Mouse (Mus musculus) forelimb bud, embryonic 11.5 days (tissue): ENCODE measurements around the gene Ccdc6.
A peak's percentile ranks its signal among the peaks of the same experiment; 100 is the strongest.

Experiments
- DNase-seq: peaks from one replicate; pipeline ENCODE4 v3.0.0-alpha.2; 2012; ENCODE audit warnings: low read depth, low spot score

Ccdc6 gene

DNA sequence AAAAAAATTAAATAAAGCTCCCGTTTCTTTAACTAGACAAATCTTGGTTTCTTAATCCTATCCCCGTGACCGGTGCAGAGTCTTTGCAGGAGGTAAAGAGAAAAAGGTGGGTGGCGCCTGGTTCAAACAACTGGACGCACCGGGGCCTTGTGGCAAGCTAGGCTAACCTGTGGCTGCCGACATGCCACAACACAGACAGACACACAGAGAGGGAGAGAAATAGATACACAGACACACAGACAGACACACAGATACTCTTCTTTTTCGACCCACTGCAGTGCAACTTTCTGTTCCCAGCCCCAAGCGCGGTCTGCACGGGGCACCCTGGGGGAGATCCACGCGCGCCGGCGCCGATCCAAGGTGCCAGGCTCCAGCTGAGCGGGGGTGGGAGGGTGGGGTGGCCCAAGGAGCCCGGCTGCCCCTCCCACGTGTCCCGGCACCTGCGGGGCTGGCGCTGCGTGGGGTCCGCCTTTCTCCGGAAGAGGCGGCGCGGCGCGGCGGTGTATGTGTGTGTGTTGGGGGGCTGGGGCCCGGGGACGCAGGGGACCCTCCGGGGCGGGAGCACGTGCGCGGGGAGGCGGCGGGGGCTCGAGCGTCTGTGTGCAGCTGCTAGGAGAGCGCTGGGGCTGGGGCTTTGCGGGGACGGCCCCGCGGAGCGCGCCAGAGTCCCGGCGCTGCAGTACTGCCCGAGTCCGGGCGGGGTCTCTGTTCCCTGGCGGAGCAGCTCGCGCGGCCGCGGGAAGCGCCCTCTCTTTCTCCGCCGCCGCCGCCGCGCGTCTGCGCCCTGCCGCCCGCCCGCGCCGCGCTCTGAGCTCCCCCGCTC, at the start of gene Ccdc6:
Ccdc6 (plus strand) TSS at position 756 of the 823 bp plus-strand sequence.
- DNase-seq = peak; percentile 76

GRCm38 (mm10) chr10:70049771-70050170, 47.1 kb upstream of the Ccdc6 start:
- no peak for DNase-seq

DNA sequence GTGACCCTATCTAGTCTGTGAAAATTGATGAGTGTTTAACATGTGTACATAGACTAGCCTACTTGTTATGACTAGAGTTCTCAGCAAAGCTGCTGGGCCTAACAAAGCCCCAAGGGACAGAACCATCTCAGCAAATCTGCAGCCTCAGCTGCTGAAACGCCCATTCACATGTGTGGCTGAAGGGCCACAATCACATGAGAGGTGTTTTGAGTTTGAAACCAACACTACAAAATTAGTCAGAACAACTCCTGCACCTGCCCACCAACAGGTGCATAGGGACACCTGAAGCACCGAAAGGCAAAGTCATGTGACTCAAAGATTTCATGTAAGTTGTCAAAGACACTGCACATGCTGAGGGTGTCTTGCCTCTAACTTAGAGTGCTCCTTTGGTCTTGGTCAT, 41.6 kb upstream of the Ccdc6 start:
- DNase-seq = no peak

DNA sequence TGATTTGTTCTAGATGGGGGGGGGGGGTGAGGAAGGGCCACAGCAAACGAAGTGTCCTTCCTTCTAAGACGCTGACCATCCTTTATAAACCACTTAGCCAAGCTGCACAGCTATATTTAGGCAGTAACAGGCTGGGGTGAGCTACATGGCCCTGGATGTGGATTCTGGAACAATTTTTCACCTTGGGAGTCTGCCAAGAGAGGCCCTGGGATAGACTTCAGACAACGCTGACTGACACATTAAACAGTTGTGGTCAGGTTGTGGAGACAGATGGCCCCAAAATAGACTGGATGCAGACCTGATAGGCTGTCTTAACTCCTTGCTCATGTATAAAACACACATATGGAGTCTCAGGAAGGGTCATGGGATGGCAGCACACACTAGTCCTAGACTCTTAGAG, 39.9 kb upstream of the Ccdc6 start:
- DNase-seq = no peak

- DNase-seq = no peak
Observed at GRCm38 (mm10) chr10:70060021-70060688, 36.8 kb upstream of the Ccdc6 start.

DNA sequence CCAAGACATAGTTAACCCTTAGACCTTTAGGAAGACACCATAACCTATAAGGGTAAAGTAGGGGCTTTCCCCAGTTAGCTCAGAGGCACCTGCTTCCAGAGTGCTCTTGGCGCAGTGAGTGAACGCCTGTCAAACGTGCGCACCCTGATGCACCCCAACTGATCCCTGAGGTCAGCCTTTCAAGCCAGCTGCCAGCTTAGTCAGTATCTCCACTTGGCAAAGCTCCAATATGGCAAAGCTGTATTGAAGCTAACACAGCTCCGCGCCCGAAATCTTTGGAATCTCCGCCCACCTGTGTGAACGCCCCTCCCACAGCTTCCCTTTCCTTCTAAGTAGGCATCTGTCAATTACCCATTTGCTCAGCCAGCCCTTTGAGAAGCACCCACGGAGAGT, 36.2 kb upstream of the Ccdc6 start:
- no peak for DNase-seq

DNA sequence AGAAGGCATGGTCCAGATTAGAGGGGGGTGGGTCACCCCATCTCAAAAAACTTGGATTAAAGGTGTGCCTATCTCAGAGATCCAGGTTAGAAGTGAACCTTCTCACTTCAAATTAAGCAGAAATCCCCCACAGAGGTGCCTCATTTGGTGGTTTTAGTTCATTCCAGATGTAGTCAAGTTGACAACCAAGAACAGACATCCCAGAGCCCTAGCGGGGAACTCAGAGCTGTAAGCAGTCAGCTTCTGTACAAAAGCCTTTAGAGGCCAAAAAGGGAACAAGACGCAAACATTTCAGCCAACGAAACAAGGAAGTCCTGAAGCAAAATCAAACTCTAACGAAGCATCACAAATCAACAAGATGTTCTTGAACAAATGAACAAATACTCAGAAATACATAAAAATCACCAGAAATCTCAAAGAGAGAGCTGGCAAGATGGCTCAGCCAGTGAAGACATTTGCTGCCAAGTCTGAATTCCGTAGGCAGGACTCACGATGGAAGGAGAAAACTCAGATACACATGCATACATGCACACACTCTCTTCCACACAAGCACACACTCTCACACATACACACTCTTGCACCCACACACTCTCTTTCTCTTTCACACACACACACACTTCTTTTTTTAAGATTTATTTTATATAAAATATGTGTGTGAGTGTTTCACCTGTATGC, 32.9 kb upstream of the Ccdc6 start:
- no peak for DNase-seq

DNA sequence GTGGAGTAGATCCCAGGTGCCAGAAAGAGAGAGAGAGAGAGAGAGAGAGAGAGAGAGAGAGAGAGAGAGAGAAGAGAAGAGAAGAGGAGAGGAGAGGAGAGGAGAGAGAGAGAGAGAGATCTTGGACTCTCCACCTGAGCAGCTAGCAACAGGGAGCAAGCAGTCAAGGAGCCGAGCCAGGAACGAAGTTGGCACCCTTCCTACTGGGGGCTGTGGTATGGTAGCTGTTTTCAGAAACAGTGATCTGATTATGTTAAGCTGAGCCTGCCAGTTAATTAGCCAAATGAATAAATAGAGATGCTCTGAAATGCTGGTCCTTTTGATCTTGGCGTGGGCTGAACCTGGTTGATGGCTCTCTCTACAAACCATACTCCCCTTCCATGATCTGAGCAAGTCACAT, 31.7 kb upstream of the Ccdc6 start:
- no peak for DNase-seq

- DNase-seq = no peak
Observed at GRCm38 (mm10) chr10:70066497-70067168, 30.3 kb upstream of the Ccdc6 start.

GRCm38 (mm10) chr10:70067169-70068115, 29.5 kb upstream of the Ccdc6 start:
- no peak for DNase-seq

DNA sequence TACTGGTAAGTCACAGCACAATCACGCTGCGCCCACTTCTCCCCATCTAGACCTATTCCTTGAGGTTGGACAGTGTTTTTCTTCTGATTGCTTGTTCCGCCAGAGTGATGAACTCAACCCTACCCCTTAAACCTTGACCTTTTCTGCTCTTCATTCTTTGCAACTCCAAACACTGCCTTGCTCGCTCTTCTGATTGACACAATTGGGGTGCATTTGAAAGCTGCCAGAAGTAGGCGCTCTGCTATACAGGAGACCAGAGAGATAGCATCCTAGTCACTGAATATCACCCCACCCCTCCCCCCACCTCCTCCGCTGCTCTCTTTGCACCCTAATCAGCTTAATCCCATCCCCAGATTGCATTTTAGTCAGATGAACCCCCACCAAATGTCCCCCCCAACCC, 27.6 kb upstream of the Ccdc6 start:
- no peak for DNase-seq

DNA sequence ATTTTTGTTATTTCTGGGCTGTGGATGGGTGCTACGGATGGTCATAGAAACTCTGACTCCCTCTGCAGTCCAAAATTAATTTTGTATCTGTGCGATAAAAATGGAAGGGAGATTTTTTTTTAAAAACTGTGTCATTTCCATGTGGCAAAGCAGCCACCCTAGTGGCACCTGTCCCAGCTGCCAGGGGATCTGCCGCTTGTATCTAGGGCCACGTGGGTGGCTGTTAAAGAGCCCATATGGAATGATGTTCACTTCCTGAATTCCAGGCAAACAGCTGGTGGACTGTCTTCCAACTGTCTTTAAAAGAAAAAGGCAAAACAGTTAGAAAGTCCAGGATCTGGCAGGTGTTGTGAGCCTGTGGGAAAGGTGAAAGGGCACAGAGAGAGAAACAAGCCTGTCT, 25.6 kb upstream of the Ccdc6 start:
- no peak for DNase-seq

DNA sequence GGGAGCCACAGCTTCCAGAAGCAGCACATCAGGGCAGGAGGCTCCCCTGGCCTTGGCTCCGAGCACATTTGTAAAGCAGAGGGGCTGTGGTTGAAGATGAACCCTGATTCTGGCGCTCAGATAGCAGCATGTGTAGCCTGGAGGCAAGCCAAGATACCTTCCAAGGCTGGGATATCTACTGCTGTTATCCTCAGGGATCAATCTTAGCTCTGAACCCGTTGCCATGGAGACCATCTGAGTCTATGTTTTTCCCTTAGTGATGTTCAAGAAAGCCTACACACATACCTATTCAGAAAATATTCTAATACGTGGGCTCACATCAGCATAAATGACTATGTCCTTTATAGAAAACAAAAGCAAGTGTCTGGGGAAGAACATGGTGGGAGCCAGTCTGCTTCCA, 19.5 kb upstream of the Ccdc6 start:
- no peak for DNase-seq

- DNase-seq = no peak
Observed at GRCm38 (mm10) chr10:70080908-70081307, 16.0 kb upstream of the Ccdc6 start.

DNA sequence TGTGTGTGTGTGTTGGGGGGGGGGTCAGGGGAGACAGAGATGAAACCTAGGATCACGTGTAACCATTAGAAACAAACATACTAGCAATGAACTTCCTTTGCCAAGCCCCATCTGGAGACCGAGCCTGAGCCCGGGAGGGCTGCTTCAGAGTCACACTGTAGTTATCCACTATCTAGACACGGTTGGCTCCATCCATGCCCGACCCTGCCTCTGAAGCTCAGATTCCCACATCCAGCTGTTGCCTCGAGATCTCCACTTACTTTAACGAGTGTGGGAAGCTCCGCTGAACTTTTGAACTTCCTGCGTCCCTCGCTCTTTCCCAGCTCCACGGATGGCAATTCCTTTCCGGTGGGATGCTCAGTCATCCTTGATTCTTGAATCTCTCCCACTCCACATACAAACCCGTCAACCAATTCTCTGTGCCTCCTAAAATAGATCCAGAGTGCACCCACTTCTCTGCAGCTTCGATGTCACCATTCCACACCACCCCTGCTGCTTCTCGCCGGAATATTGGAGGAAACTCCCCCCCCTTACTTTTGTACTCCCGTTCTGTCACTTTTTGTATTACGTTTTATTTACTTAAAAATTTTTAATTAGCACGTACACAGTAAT, 15.3 kb upstream of the Ccdc6 start:
- no peak for DNase-seq

GRCm38 (mm10) chr10:70083241-70083640, 13.7 kb upstream of the Ccdc6 start:
- no peak for DNase-seq

DNA sequence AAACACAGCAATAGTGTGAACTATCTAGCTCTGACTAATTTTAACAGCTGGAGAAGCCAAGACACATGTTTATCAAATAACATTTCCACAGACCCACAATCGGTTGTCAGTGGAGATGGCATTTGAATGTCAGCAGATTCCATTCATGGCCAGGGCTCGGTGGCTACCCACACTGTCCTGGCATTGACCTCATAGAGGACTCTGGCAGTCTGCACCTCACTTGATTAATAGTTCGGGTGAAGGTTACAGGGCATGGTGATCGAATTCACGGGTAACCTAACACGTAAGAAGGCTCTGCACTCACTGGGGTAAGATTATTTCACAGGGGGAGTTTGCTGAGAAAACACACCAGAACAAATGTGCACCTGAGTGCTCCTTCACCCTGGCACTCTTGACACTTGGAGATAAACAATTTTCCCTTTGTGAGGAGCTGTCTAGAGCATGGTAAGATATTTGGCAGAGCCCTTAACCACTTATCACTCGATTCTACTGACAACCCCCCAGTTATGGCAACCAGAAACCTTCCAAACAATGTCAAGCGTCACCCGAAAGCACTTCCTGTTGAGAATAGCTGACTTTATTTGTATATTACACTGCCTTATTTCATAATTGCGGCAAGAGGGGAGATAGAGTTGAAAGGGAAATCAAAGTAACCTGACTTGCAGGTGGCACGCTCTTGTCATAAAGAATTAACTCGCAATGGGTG, 11.5 kb upstream of the Ccdc6 start:
- no peak for DNase-seq

DNA sequence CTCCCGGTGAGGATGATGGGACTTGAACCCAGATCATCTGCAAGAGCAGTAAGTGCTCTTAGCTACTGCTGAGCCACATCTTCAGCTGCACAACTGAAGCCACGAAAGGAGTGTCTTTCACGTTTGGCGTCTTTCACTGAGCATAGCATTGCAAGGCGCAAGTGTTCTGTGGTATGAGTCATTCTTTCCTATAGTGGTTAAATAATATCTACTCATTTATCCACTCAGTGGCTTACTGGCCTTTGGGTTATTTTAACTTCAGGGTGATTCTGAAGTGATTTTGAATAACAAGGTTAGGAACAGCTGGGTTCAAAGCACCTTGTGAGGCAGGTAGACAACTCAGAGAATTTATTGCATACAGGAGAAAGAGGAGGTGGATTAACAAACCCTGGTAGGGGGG, 8.1 kb upstream of the Ccdc6 start:
- DNase-seq = no peak

GRCm38 (mm10) chr10:70091876-70092462, 5.0 kb upstream of the Ccdc6 start:
- DNase-seq = no peak

DNA sequence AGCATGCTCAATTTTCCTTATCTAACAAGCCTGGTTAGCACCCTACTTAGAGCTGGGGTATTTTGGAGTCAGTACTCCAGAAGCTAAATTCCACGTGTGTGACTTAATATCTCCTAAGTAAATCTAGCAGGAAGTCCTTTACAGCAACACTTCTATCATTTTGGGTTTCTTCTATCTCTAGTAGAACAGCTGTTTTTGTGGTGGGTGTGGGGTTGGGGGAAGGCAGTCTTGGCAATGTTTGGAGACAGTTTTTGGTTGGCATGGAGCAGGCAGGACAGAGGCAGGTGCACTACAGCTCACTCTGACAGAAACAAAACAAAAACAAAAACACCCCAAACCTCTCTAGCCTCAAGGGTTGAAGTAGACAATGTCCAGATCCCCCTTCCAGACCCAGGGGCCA, 3.1 kb upstream of the Ccdc6 start:
- DNase-seq = no peak
